Mouse (Mus musculus) lung, embryonic 14.5 days (tissue): ENCODE measurements around the gene Rras. TPM values are rescaled to one million over a fixed set of nuclear protein-coding genes. Genes with fewer than 3 reads are reported as not detected.

Source experiments
- ATAC-seq: fragments of 200-750 bp; cut with Nextera tagmentation; 2 replicates; pipeline ENCODE4 v1.8.0; 2017; ENCODE audit warnings: mild to moderate bottlenecking, moderate TSS enrichment, moderate library complexity; ENCODE audit not compliant: insufficient read depth
- DNase-seq: peaks from one replicate; pipeline ENCODE4 v3.0.0-alpha.2; 2015
- H3K27ac ChIP-seq: fragments of 300-500 bp; sonication (generic); 2 replicates; pipeline ENCODE4 v1.5.1; 2014; ENCODE audit warnings: low read depth, mild to moderate bottlenecking, moderate library complexity
- H3K27me3 ChIP-seq: fragments of 300-500 bp; sonication (generic); 2 replicates; pipeline ENCODE4 v1.6.1; 2014; ENCODE audit warnings: low read length, control low read depth; ENCODE audit not compliant: insufficient read depth
- H3K36me3 ChIP-seq: fragments of 300-500 bp; sonication (generic); 2 replicates; pipeline ENCODE4 v1.6.1; 2014; ENCODE audit warnings: control low read depth; ENCODE audit not compliant: insufficient read depth
- H3K4me1 ChIP-seq: fragments of 300-500 bp; sonication (generic); 2 replicates; pipeline ENCODE4 v1.6.1; 2014; ENCODE audit warnings: antibody characterized with exemption, control low read depth; ENCODE audit not compliant: insufficient read depth
- H3K4me2 ChIP-seq: fragments of 300-500 bp; sonication (generic); 2 replicates; pipeline ENCODE4 v1.6.1; 2014; ENCODE audit warnings: mild to moderate bottlenecking
- H3K4me3 ChIP-seq: fragments of 300-500 bp; sonication (generic); 2 replicates; pipeline ENCODE4 v1.5.1; 2014; ENCODE audit warnings: low read depth, low read length
- H3K9ac ChIP-seq: fragments of 300-500 bp; sonication (generic); 2 replicates; pipeline ENCODE4 v1.6.1; 2014
- H3K9me3 ChIP-seq: fragments of 300-500 bp; sonication (generic); 2 replicates; pipeline ENCODE4 v1.6.1; 2016; ENCODE audit warnings: low read depth, low read length, control low read depth
- CTCF ChIP-seq: IDR thresholded peaks from 2 replicates; pipeline ENCODE4 v1.5.1; 2016; ENCODE audit warnings: antibody characterized with exemption, low read depth
- WGBS: fragments of 180-500 bp; shearing (Covaris S2); extraction: QIAGEN DNeasy Blood & Tissue Kit; methylation state at CpG from one replicate; pipeline ENCODE4 v1.1.7; 2014; 5-methylcytosine and 5-hydroxymethylcytosine counted together
- microRNA-seq: library from miRNA; unstranded; fragments of <30 nt; microRNA quantifications from one replicate; pipeline ENCODE4, GENCODE M21; 2016; ENCODE audit warnings: borderline number of aligned reads
- polyA plus RNA-seq: library from polyadenylated mRNA; unstranded; fragments of >200 nt; fragmentation: Nextera tagmentation; extraction: Ambion mirVana; gene quantifications from 2 replicates; pipeline ENCODE4 v1.2.1, GENCODE M21; 2014

Rras gene
- polyA plus RNA-seq, 1 experiment from 2014 or later, result 46.2 TPM

DNA sequence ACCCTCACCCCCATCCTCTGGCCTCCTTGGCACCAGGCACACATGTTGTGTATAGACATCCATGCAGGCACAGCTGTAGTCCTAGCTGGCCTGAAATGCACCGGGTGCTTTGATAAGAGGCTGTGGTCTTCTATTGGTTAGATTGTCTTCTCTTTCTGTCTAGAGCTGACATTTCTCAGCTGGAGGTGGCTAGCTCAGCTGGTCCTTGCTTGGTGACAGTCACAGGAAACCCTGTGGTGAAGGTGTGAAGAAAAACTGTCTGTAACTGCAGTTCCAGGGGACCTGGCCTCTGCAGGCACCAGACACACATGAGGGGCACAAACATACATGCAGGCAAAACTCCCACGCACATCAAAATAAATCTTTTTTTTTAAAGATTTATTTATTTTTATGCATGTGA, 51.9 kb downstream of the Rras start:
- no peaks in the 10 kb centered on the region for H3K27me3 ChIP-seq
- WGBS, result 70% methylated on average over 2 of the region's 2 CpGs
- H3K36me3 ChIP-seq, result peaks cover 11% of the 10 kb centered on the region; the same call in 1 of the 2 replicates
- H3K9me3 ChIP-seq, result no peaks in the 10 kb centered on the region
- H3K27ac ChIP-seq, result no peak overlapping the region
- H3K4me1 ChIP-seq, result no peaks in the 10 kb centered on the region
- no peak for ATAC-seq
- no peak overlapping the region for H3K4me3 ChIP-seq
- no peak for DNase-seq
- H3K4me2 ChIP-seq, result no peak overlapping the region
- H3K9ac ChIP-seq, result no peak overlapping the region
- TF ChIP-seq CTCF, result no peak

Small RNA genes within 50 kb of the gene (microRNA-seq; reads per million reads assigned to microRNA genes)
- gene Mir7054, result not detected

Other genes starting within 250 kb of the Rras start
- gene Nup62, start 201.9 kb upstream of the Rras start, polyA plus RNA-seq, result 65.8 and 68.9 TPM in 2 replicates
- gene Il4i1, start 201.6 kb upstream of the Rras start, polyA plus RNA-seq, result 0.93 and 1.5 TPM in 2 replicates
- 3.1 TPM in 2 replicates for gene Atf5, start 201.3 kb upstream of the Rras start, polyA plus RNA-seq
- 61.9 and 76.9 TPM in 2 replicates for gene Akt1s1, start 169.0 kb upstream of the Rras start, polyA plus RNA-seq
- gene Tbc1d17, start 168.9 kb upstream of the Rras start, polyA plus RNA-seq, result 60.1 and 73.7 TPM in 2 replicates
- gene Pnkp, start 160.8 kb upstream of the Rras start, polyA plus RNA-seq, result 30.3 and 30.7 TPM in 2 replicates
- 386 and 443 TPM in 2 replicates for gene Ptov1, start 148.2 kb upstream of the Rras start, polyA plus RNA-seq
- 77.9 and 79.5 TPM in 2 replicates for gene Med25, start 125.2 kb upstream of the Rras start, polyA plus RNA-seq
- gene Fuz, start 121.9 kb upstream of the Rras start, polyA plus RNA-seq, result 17.7 and 19.1 TPM in 2 replicates
- gene Ap2a1, start 88.5 kb upstream of the Rras start, polyA plus RNA-seq, result 73.6 and 83.2 TPM in 2 replicates
- gene Tsks, start 74.8 kb upstream of the Rras start, polyA plus RNA-seq, result 0.11 and 0.14 TPM in 2 replicates
- 14.9 and 15.5 TPM in 2 replicates for gene Cpt1c, start 43.1 kb upstream of the Rras start, polyA plus RNA-seq
- gene Prmt1, start 31.4 kb upstream of the Rras start, polyA plus RNA-seq, result 228 and 238 TPM in 2 replicates
- 78.7 and 83.0 TPM in 2 replicates for gene Irf3, start 20.3 kb upstream of the Rras start, polyA plus RNA-seq
- 69.9 and 76.9 TPM in 2 replicates for gene Bcl2l12, start 19.2 kb upstream of the Rras start, polyA plus RNA-seq
- 45.9 and 53.6 TPM in 2 replicates for gene Scaf1, start 1.6 kb upstream of the Rras start, polyA plus RNA-seq
- 14.2 and 16.2 TPM in 2 replicates for gene Prr12, start 34.9 kb downstream of the Rras start, polyA plus RNA-seq
- 68.6 and 71.9 TPM in 2 replicates for gene Nosip, start 44.5 kb downstream of the Rras start, polyA plus RNA-seq
- 18.1 and 19.2 TPM in 2 replicates for gene Prrg2, start 44.7 kb downstream of the Rras start, polyA plus RNA-seq
- 344 and 360 TPM in 2 replicates for gene Rcn3, start 74.3 kb downstream of the Rras start, polyA plus RNA-seq
- gene Fcgrt, start 85.9 kb downstream of the Rras start, polyA plus RNA-seq, result 56.4 and 57.0 TPM in 2 replicates
- gene Rps11, start 106.5 kb downstream of the Rras start, polyA plus RNA-seq, result 1,873 and 1,878 TPM in 2 replicates
- 1,527 and 1,587 TPM in 2 replicates for gene Rpl13a, start 110.8 kb downstream of the Rras start, polyA plus RNA-seq
- 1.2 and 1.4 TPM in 2 replicates for gene Gm45713, start 118.3 kb downstream of the Rras start, polyA plus RNA-seq
- 0.72 and 1.1 TPM in 2 replicates for gene Flt3l, start 118.5 kb downstream of the Rras start, polyA plus RNA-seq
- gene Pih1d1, start 136.3 kb downstream of the Rras start, polyA plus RNA-seq, result 110 and 112 TPM in 2 replicates
- 52.1 and 52.9 TPM in 2 replicates for gene Aldh16a1, start 136.6 kb downstream of the Rras start, polyA plus RNA-seq
- gene Slc17a7, start 146.0 kb downstream of the Rras start, polyA plus RNA-seq, result 0.09 and 0.97 TPM in 2 replicates
- gene Gfy, start 161.6 kb downstream of the Rras start, polyA plus RNA-seq, result not detected in 2 replicates
- gene Pth2, start 163.0 kb downstream of the Rras start, polyA plus RNA-seq, result not detected in 2 replicates
- 0.19 and 0.38 TPM in 2 replicates for gene Ccdc155, start 186.9 kb downstream of the Rras start, polyA plus RNA-seq
- gene Dkkl1, start 194.2 kb downstream of the Rras start, polyA plus RNA-seq, result 0.45 TPM in 1 of 2 replicates, not detected in the other
- 204 and 222 TPM in 2 replicates for gene Tead2, start 197.8 kb downstream of the Rras start, polyA plus RNA-seq
- 2.1 and 2.9 TPM in 2 replicates for gene Cd37, start 221.2 kb downstream of the Rras start, polyA plus RNA-seq
- gene Slc6a16, start 223.1 kb downstream of the Rras start, polyA plus RNA-seq, result not detected in 2 replicates